ENCODE assay signal across 8 mouse cellular contexts in the genomic region with DNA sequence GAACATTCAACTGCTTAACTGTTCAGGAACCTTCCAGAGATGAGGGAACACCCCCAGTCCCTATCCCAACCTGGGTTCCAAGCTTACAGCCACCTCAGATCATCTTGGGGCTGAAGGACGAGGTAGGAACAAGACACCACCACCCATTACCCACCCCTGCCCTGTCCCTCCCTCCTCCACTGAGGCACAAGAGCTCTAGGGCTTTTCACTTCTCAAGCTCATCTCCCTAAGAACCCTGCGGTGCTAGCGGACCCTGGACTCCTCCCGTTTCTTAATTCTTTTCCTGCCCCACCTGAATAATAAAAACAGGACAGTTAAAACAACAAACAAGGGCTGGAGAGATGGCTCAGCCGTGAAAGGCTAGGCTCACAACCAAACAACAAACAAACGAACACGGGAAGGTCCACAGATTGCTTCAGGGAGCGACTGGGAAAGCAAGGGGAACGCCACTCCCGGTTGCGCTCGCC. TPM values are rescaled to one million over a fixed set of nuclear protein-coding genes. Genes with fewer than 3 reads are reported as not detected.
A peak's percentile ranks its signal among the peaks of the same experiment; 100 is the strongest.
DNase-seq lines count a peak whose midpoint lies in the region; ATAC-seq and TF ChIP-seq lines count a peak whose summit lies in the region.

No protein-coding gene starts in this region.

- H3K4me1 ChIP-seq in kidney, embryonic 16.5 days (ENCODE audit: insufficient read depth, low read length): peaks cover 6% of the 10 kb centered on the region; the same call in 1 of the 2 replicates
- H3K4me1 ChIP-seq in forebrain, postnatal 0 days (ENCODE audit: insufficient read depth): no peaks in the 10 kb centered on the region; the same call in 1 of the 2 replicates
- peaks cover 9% of the 10 kb centered on the region; the same call in 1 of the 2 replicates for H3K4me1 ChIP-seq in limb, embryonic 14.5 days (ENCODE audit: control insufficient read depth, insufficient read depth, low read length)
- peaks cover 18% of the 10 kb centered on the region for H3K4me1 ChIP-seq in neural tube, embryonic 12.5 days

- H3K36me3 ChIP-seq in kidney, embryonic 16.5 days (ENCODE audit: insufficient read depth, low read length): no peaks in the 10 kb centered on the region
- H3K36me3 ChIP-seq in forebrain, postnatal 0 days (ENCODE audit: insufficient read depth): no peaks in the 10 kb centered on the region
- no peaks in the 10 kb centered on the region for H3K36me3 ChIP-seq in limb, embryonic 14.5 days (ENCODE audit: control insufficient read depth, insufficient read depth, low read length)
- no peaks in the 10 kb centered on the region for H3K36me3 ChIP-seq in neural tube, embryonic 12.5 days

- TF ChIP-seq CTCF in forebrain, postnatal 0 days (IDR thresholded peaks at IDR 0.05; ENCODE audit: low read depth): no peak

- DNase-seq in kidney, adult 11 months: no peak
- peak; percentile 46 for DNase-seq in ZHBTc4 (ENCODE audit: low read depth, low spot score)
- no peak for DNase-seq in forebrain, postnatal 0 days
- no peak for DNase-seq in limb, embryonic 14.5 days (ENCODE audit: low spot score)
- DNase-seq in urinary bladder, adult 2 months (ENCODE audit: low spot score): no peak
- DNase-seq in ovary, adult 18-20 months (ENCODE audit: low spot score): no peak

- H3K9me3 ChIP-seq in kidney, embryonic 16.5 days (ENCODE audit: low read length): no peaks in the 10 kb centered on the region
- H3K9me3 ChIP-seq in forebrain, postnatal 0 days (ENCODE audit: low read length): no peaks in the 10 kb centered on the region
- H3K9me3 ChIP-seq in limb, embryonic 14.5 days (ENCODE audit: control insufficient read depth, low read length): no peaks in the 10 kb centered on the region
- H3K9me3 ChIP-seq in neural tube, embryonic 12.5 days: no peaks in the 10 kb centered on the region

- 4% methylated on average over 12 of the region's 12 CpGs for WGBS in kidney, embryonic 16.5 days
- WGBS in forebrain, postnatal 0 days: 4% methylated on average over 12 of the region's 12 CpGs
- 3% methylated on average over 12 of the region's 12 CpGs for WGBS in limb, embryonic 14.5 days
- WGBS in neural tube, embryonic 12.5 days: under 1% methylated on average over 12 of the region's 12 CpGs

- ATAC-seq in kidney, embryonic 16.5 days (ENCODE audit: low FRiP score, low TSS enrichment): no peak
- no peak for ATAC-seq in forebrain, postnatal 0 days
- no peak for ATAC-seq in limb, embryonic 14.5 days (ENCODE audit: low FRiP score, low read depth)
- 0 out of 2 replicates have a peak, but pooled peaks have one; percentile 50 for ATAC-seq in neural tube, embryonic 12.5 days (ENCODE audit: low FRiP score, low read depth)

- H3K9ac ChIP-seq in kidney, embryonic 16.5 days (replicated peaks; ENCODE audit: low read length): peak overlapping the region; percentile 70
- H3K9ac ChIP-seq in forebrain, postnatal 0 days: peak overlapping the region; percentile 58
- H3K9ac ChIP-seq in limb, embryonic 14.5 days (ENCODE audit: low read depth, low read length, severe bottlenecking): peak overlapping the region; percentile 74
- H3K9ac ChIP-seq in neural tube, embryonic 12.5 days: peak overlapping the region; percentile 53; the same call in 1 of the 2 replicates

- H3K4me3 ChIP-seq in kidney, embryonic 16.5 days (ENCODE audit: low read length): peak overlapping the region; percentile 68
- H3K4me3 ChIP-seq in forebrain, postnatal 0 days (ENCODE audit: low read depth, low read length): peak overlapping the region; percentile 53
- H3K4me3 ChIP-seq in limb, embryonic 14.5 days (replicated peaks; ENCODE audit: low read length): peak overlapping the region; percentile 67
- H3K4me3 ChIP-seq in neural tube, embryonic 12.5 days: peak overlapping the region; percentile 48

- H3K27ac ChIP-seq in kidney, embryonic 16.5 days (ENCODE audit: low read length): no peak overlapping the region
- no peak overlapping the region for H3K27ac ChIP-seq in forebrain, postnatal 0 days (ENCODE audit: low read depth, low read length)
- H3K27ac ChIP-seq in limb, embryonic 14.5 days (replicated peaks; ENCODE audit: low read depth, low read length): no peak overlapping the region
- H3K27ac ChIP-seq in neural tube, embryonic 12.5 days: no peak overlapping the region

- TF ChIP-seq POLR2A in limb, embryonic 14.5 days (IDR thresholded peaks at IDR 0.05; ENCODE audit: borderline replicate concordance, extremely low read depth, insufficient read depth, insufficient read length): no peak

- H3K27me3 ChIP-seq in kidney, embryonic 16.5 days (ENCODE audit: insufficient read depth, low read length): peaks cover 15% of the 10 kb centered on the region; the same call in 1 of the 2 replicates
- peaks cover 10% of the 10 kb centered on the region for H3K27me3 ChIP-seq in forebrain, postnatal 0 days (ENCODE audit: insufficient read depth, low read length)
- peaks cover 20% of the 10 kb centered on the region; the same call in 1 of the 2 replicates for H3K27me3 ChIP-seq in limb, embryonic 14.5 days (ENCODE audit: control insufficient read depth, insufficient read depth, low read length)
- H3K27me3 ChIP-seq in neural tube, embryonic 12.5 days (replicated peaks): peaks cover 29% of the 10 kb centered on the region

- H3K4me2 ChIP-seq in kidney, embryonic 16.5 days (replicated peaks; ENCODE audit: low read depth, low read length): peak overlapping the region; percentile 79
- peak overlapping the region; percentile 99 for H3K4me2 ChIP-seq in forebrain, postnatal 0 days (ENCODE audit: low read depth)
- peak overlapping the region; percentile 96 for H3K4me2 ChIP-seq in limb, embryonic 14.5 days (replicated peaks; ENCODE audit: low read depth, low read length, severe bottlenecking)
- peak overlapping the region; percentile 88 for H3K4me2 ChIP-seq in neural tube, embryonic 12.5 days (replicated peaks)

RNA-seq across cellular contexts. Expression of a gene that starts 0.7 kb away (rescaled TPM):
- 1.3 and 1.4 TPM in 2 replicates for polyA plus RNA-seq in kidney, embryonic 16.5 days (2015; fragmentation: Nextera tagmentation; extraction: Ambion mirVana)
- 0.95 and 1.7 TPM in 2 replicates for total RNA-seq in forebrain, postnatal 0 days (2014; rRNA removed)
- polyA plus RNA-seq in forebrain, postnatal 0 days (2015; fragmentation: Nextera tagmentation; extraction: Ambion mirVana): 0.13 and 0.33 TPM in 2 replicates
- 0.85 and 1.1 TPM in 2 replicates for polyA plus RNA-seq in limb, embryonic 14.5 days (2012; rRNA removed)
- 0.67 and 0.91 TPM in 2 replicates for polyA plus RNA-seq in limb, embryonic 14.5 days (2014; fragmentation: Nextera tagmentation; extraction: Ambion mirVana)
- 0.56 and 0.57 TPM in 2 replicates for polyA plus RNA-seq in neural tube, embryonic 12.5 days (2016; fragmentation: Nextera tagmentation; extraction: Ambion mirVana)
- polyA plus RNA-seq in urinary bladder, adult 2 months (2012; rRNA removed): 12.8 and 19.4 TPM in 2 replicates
